Mouse (Mus musculus) hindbrain, embryonic 12.5 days (tissue): ENCODE measurements around the gene Gm13695. TPM values are rescaled to one million over a fixed set of nuclear protein-coding genes. Genes with fewer than 3 reads are reported as not detected.
"Not testable (repeated sequence)": the region's sequence is repeated elsewhere in the genome, so short reads cannot be mapped to it uniquely, and the experiment has no call there.

Experiments used
- ATAC-seq: fragments of 200-750 bp; cut with Nextera tagmentation; 2 replicates; pipeline ENCODE4 v1.8.0; 2017; ENCODE audit warnings: moderate TSS enrichment; ENCODE audit not compliant: low FRiP score
- H3K27ac ChIP-seq: fragments of 300-500 bp; sonication (generic); 2 replicates; pipeline ENCODE4 v1.5.1; 2016; ENCODE audit warnings: mild to moderate bottlenecking
- H3K27me3 ChIP-seq: fragments of 300-500 bp; sonication (generic); 2 replicates; pipeline ENCODE4 v1.6.1; 2016; ENCODE audit warnings: mild to moderate bottlenecking
- H3K36me3 ChIP-seq: fragments of 300-500 bp; sonication (generic); 2 replicates; pipeline ENCODE4 v1.6.1; 2016; ENCODE audit warnings: mild to moderate bottlenecking
- H3K4me1 ChIP-seq: fragments of 300-500 bp; sonication (generic); 2 replicates; pipeline ENCODE4 v1.6.1; 2016
- H3K4me2 ChIP-seq: fragments of 300-500 bp; sonication (generic); replicated peaks from 2 replicates; pipeline ENCODE4 v1.6.1; 2016; ENCODE audit warnings: mild to moderate bottlenecking
- H3K4me3 ChIP-seq: fragments of 300-500 bp; sonication (generic); 2 replicates; pipeline ENCODE4 v1.5.1; 2016; ENCODE audit warnings: mild to moderate bottlenecking
- H3K9ac ChIP-seq: fragments of 300-500 bp; sonication (generic); 2 replicates; pipeline ENCODE4 v1.6.1; 2016; ENCODE audit warnings: mild to moderate bottlenecking, moderate library complexity
- H3K9me3 ChIP-seq: fragments of 300-500 bp; sonication (generic); replicated peaks from 2 replicates; pipeline ENCODE4 v1.6.1; 2016; ENCODE audit warnings: mild to moderate bottlenecking
- WGBS: fragments of 180-500 bp; shearing (Covaris S2); methylation state at CpG from one replicate; pipeline ENCODE4 v1.1.7; 2016; 5-methylcytosine and 5-hydroxymethylcytosine counted together
- polyA plus RNA-seq: library from polyadenylated mRNA; unstranded; fragments of >200 nt; fragmentation: Nextera tagmentation; extraction: Ambion mirVana; gene quantifications from 2 replicates; pipeline ENCODE4 v1.2.1, GENCODE M21; 2016

Gm13695 gene
- not detected in 2 replicates for polyA plus RNA-seq

- H3K9ac ChIP-seq, H3K27me3 ChIP-seq, ATAC-seq, H3K9me3 ChIP-seq, H3K4me2 ChIP-seq, H3K36me3 ChIP-seq, H3K4me3 ChIP-seq, H3K4me1 ChIP-seq, H3K27ac ChIP-seq: not testable (repeated sequence)
- WGBS: no CpG with 5 or more reads among the region's 6 CpGs
These were observed at the start of gene Gm13695 for GRCm38 (mm10) chr2:83967013-83967412. Gene Gm13695, plus strand, starts transcription at chr2:83967313.

GRCm38 (mm10) chr2:83929478-83930088, 37.5 kb upstream of the Gm13695 start:
- H3K4me2 ChIP-seq: no peak overlapping the region
- no peaks in the 10 kb centered on the region for H3K9me3 ChIP-seq
- no peak overlapping the region for H3K27ac ChIP-seq
- ATAC-seq: no peak
- no peak overlapping the region for H3K4me3 ChIP-seq
- no peaks in the 10 kb centered on the region for H3K27me3 ChIP-seq
- WGBS: 50% methylated on average over 2 of the region's 2 CpGs
- no peaks in the 10 kb centered on the region for H3K36me3 ChIP-seq
- H3K9ac ChIP-seq: no peak overlapping the region
- H3K4me1 ChIP-seq: no peaks in the 10 kb centered on the region

GRCm38 (mm10) chr2:83940931-83941361, 26.2 kb upstream of the Gm13695 start, which contains the start of gene Zswim2:
Gene Zswim2, minus strand, starts transcription at chr2:83941228.
- peak within 1 kb of the TSS; percentile 35; the same call in 1 of the 2 replicates for H3K27ac ChIP-seq
- peak within 1 kb of the TSS; percentile 53 for H3K4me2 ChIP-seq
- WGBS: under 1% methylated on average over 20 of the region's 20 CpGs
- H3K9me3 ChIP-seq: no peaks in the 10 kb centered on the region; the same call in 1 of the 2 replicates
- ATAC-seq: peak; percentile 99
- H3K4me1 ChIP-seq: peaks cover 8% of the 10 kb centered on the region; the same call in 1 of the 2 replicates
- 0 out of 2 replicates have a peak within 1 kb of the TSS, but pooled peaks have one; percentile 1 for H3K9ac ChIP-seq
- no peaks in the 10 kb centered on the region for H3K27me3 ChIP-seq
- no peaks in the 10 kb centered on the region for H3K36me3 ChIP-seq
- H3K4me3 ChIP-seq: peak within 1 kb of the TSS; percentile 26

- Histone ChIP-seq H3K9ac (no peak overlapping the region), H3K4me3 (peak overlapping the region; percentile 26), H3K4me1 (peaks cover 8% of the 10 kb centered on the region; the same call in 1 of the 2 replicates), H3K27me3 (no peaks in the 10 kb centered on the region), H3K27ac (no peak overlapping the region), H3K36me3 (no peaks in the 10 kb centered on the region), H3K9me3 (no peaks in the 10 kb centered on the region; the same call in 1 of the 2 replicates), H3K4me2 (peak overlapping the region; percentile 53)
- ATAC-seq: peak; percentile 68
- WGBS: 43% methylated on average over 3 of the region's 3 CpGs
These were observed 25.7 kb upstream of the Gm13695 start for GRCm38 (mm10) chr2:83941378-83941777.

- Histone ChIP-seq H3K4me3 (no peak overlapping the region), H3K36me3 (no peaks in the 10 kb centered on the region), H3K4me2 (no peak overlapping the region), H3K27me3 (no peaks in the 10 kb centered on the region), H3K9ac (no peak overlapping the region), H3K4me1 (peaks cover 8% of the 10 kb centered on the region; the same call in 1 of the 2 replicates), H3K27ac (no peak overlapping the region), H3K9me3 (no peaks in the 10 kb centered on the region; the same call in 1 of the 2 replicates)
- ATAC-seq: no peak
- WGBS: 72% methylated on average over 4 of the region's 4 CpGs
These were observed 25.3 kb upstream of the Gm13695 start for GRCm38 (mm10) chr2:83941792-83942191.

- not testable (repeated sequence) for H3K4me1 ChIP-seq, H3K27me3 ChIP-seq, H3K9me3 ChIP-seq, H3K4me2 ChIP-seq, H3K4me3 ChIP-seq, H3K27ac ChIP-seq, H3K36me3 ChIP-seq, ATAC-seq, H3K9ac ChIP-seq
- no CpG with 5 or more reads among the region's 6 CpGs for WGBS
These were observed 11.7 kb upstream of the Gm13695 start, which contains the start of gene Gm13698 for GRCm38 (mm10) chr2:83955393-83955792. Gene Gm13698, plus strand, starts transcription at chr2:83955693.

- not testable (repeated sequence) for H3K9ac ChIP-seq, H3K9me3 ChIP-seq, H3K4me3 ChIP-seq, H3K36me3 ChIP-seq, ATAC-seq, H3K27ac ChIP-seq, H3K27me3 ChIP-seq, H3K4me1 ChIP-seq, H3K4me2 ChIP-seq
- no CpG with 5 or more reads among the region's 6 CpGs for WGBS
These were observed 5.9 kb upstream of the Gm13695 start, which contains the start of gene Gm13693 for GRCm38 (mm10) chr2:83961203-83961602. Gene Gm13693, plus strand, starts transcription at chr2:83961503.

GRCm38 (mm10) chr2:83972823-83973222, 5.7 kb downstream of the Gm13695 start, which contains the start of gene Gm13696:
Gene Gm13696, plus strand, starts transcription at chr2:83973123.
- WGBS: no CpG with 5 or more reads among the region's 6 CpGs
- H3K36me3 ChIP-seq, H3K9ac ChIP-seq, H3K9me3 ChIP-seq, H3K4me1 ChIP-seq, H3K27me3 ChIP-seq, H3K27ac ChIP-seq, ATAC-seq, H3K4me2 ChIP-seq, H3K4me3 ChIP-seq: not testable (repeated sequence)

GRCm38 (mm10) chr2:83978633-83979032, 11.5 kb downstream of the Gm13695 start, which contains the start of gene Gm13694:
Gene Gm13694, plus strand, starts transcription at chr2:83978933.
- WGBS: no CpG with 5 or more reads among the region's 6 CpGs
- H3K9me3 ChIP-seq, ATAC-seq, H3K36me3 ChIP-seq, H3K27me3 ChIP-seq, H3K4me1 ChIP-seq, H3K4me3 ChIP-seq, H3K9ac ChIP-seq, H3K4me2 ChIP-seq, H3K27ac ChIP-seq: not testable (repeated sequence)

- not testable (repeated sequence) for ATAC-seq, H3K4me3 ChIP-seq, H3K9me3 ChIP-seq, H3K9ac ChIP-seq, H3K4me1 ChIP-seq, H3K36me3 ChIP-seq, H3K4me2 ChIP-seq, H3K27ac ChIP-seq, H3K27me3 ChIP-seq
- no CpG with 5 or more reads among the region's 6 CpGs for WGBS
These were observed 17.3 kb downstream of the Gm13695 start, which contains the start of gene Gm13697 for GRCm38 (mm10) chr2:83984443-83984842. Gene Gm13697, plus strand, starts transcription at chr2:83984743.

- H3K4me1 ChIP-seq, H3K36me3 ChIP-seq, H3K9me3 ChIP-seq, H3K9ac ChIP-seq, H3K4me3 ChIP-seq, H3K27me3 ChIP-seq, ATAC-seq, H3K27ac ChIP-seq, H3K4me2 ChIP-seq: not testable (repeated sequence)
- no CpG with 5 or more reads among the region's 6 CpGs for WGBS
These were observed 23.1 kb downstream of the Gm13695 start, which contains the start of gene Gm13691 for GRCm38 (mm10) chr2:83990253-83990652. Gene Gm13691, plus strand, starts transcription at chr2:83990553.

GRCm38 (mm10) chr2:83993639-83994255, 26.6 kb downstream of the Gm13695 start:
- not testable (repeated sequence) for ATAC-seq, H3K9me3 ChIP-seq, H3K27ac ChIP-seq, H3K9ac ChIP-seq, H3K36me3 ChIP-seq, H3K4me3 ChIP-seq, H3K4me2 ChIP-seq, H3K27me3 ChIP-seq, H3K4me1 ChIP-seq
- 64% methylated on average over 8 of the region's 9 CpGs for WGBS
